Mouse (Mus musculus): ENCODE data around the gene Hs6st3.
"Not testable (repeated sequence)": the region's sequence is repeated elsewhere in the genome, so short reads cannot be mapped to it uniquely, and the experiment has no call there.

DNA sequence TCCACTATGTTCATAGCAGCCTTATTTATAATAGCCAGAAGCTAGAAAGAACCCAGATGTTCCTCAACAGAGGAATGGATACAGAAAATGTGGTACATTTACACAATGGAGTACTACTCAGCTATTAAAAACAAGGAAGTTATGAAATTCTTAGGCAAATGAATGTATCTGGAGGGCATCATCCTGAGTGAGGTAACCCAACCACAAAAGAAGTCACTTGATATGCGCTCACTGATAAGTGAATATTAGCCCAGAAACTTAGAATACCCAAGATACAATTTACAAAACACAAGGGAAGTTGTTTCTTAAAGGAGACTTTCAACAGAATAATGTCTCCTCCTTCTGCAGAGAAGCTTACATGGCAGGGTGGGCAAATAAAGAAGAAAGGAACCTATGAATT, 449.2 kb downstream of the Hs6st3 start:
- not testable (repeated sequence) for TF ChIP-seq CTCF, EP300 (IDR thresholded peaks at IDR 0.05; ENCODE audit: low read depth)
